In the genomic region with DNA sequence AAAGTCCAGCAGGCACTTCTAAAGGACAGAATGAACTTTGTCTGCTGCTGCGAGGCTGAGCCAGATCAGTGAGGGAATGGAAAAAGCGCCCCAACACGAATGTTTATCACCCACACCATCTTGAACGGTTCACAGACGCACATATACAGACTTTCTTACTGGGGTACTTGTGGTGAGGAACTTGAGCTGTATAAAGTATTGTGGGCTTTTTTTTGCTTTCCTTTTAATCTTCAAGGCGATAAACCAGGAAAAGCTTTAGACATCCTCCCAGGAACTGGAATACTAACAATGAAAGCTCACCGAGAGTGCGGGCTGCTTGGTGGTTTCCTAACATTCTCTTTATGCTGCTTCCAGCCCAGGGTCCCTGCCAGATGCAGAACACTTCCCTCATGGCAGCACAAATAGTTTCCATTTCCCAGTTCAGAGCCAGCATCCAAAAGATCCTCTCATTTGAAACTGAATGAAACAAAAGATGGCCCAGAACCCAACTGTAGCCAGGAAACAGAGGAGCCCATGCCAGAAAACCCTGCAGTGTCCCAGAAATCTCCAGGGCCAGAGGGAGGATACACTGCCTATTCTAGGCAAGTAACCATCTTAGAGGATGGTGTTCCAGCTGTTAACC, we compare ENCODE assay signal across 9 mouse cellular contexts. TPM values are rescaled to one million over a fixed set of nuclear protein-coding genes. Genes with fewer than 3 reads are reported as not detected.
DNase-seq lines count a peak whose midpoint lies in the region; ATAC-seq and TF ChIP-seq lines count a peak whose summit lies in the region.
"Had no signal": no experiment of that assay in that cellular context is flagged by ENCODE, and none has a peak within 500 bp of the region (broad histone marks: within the 10 kb centered on the region; RNA-seq: fewer than 3 reads in every experiment).

No protein-coding gene starts in this region.

- DNase-seq in adrenal gland, adult 2 months: peak; percentile 9
- DNase-seq in adrenal gland, postnatal 25 days: no peak
- peak; percentile 9 for DNase-seq in ovary, postnatal 36 days (ENCODE audit: low spot score)
- DNase-seq in ovary, postnatal 10 days (ENCODE audit: low spot score): no peak
- peak; percentile 46 for DNase-seq in heart, postnatal 0 days (ENCODE audit: low spot score)
- DNase-seq in layer of hippocampus, postnatal 10 days (ENCODE audit: low spot score in 2 of 2): peak; percentile 53 to 60
- DNase-seq in spleen, adult 12 weeks (ENCODE audit: low spot score): no peak

- H3K4me2 ChIP-seq in heart, postnatal 0 days (ENCODE audit: low read depth, low read length): peak overlapping the region; percentile 28
- H3K4me2 ChIP-seq: liver, embryonic 15.5 days had no signal

- WGBS in heart, postnatal 0 days: 31% methylated on average over 8 of the region's 8 CpGs

- no peaks in the 10 kb centered on the region for H3K36me3 ChIP-seq in heart, postnatal 0 days (replicated peaks; ENCODE audit: control insufficient read depth, insufficient read depth, low read length)
- H3K36me3 ChIP-seq: liver, embryonic 15.5 days had no signal

- peaks cover 11% of the 10 kb centered on the region; the same call in 1 of the 2 replicates for H3K4me1 ChIP-seq in heart, postnatal 0 days (ENCODE audit: control insufficient read depth, insufficient read depth)

- H3K27me3 ChIP-seq in heart, postnatal 0 days (ENCODE audit: control insufficient read depth, insufficient read depth, low read length): no peaks in the 10 kb centered on the region
- H3K27me3 ChIP-seq: liver, embryonic 15.5 days had no signal

- no peak for TF ChIP-seq CTCF in heart, postnatal 0 days (IDR thresholded peaks at IDR 0.05; ENCODE audit: low read depth)

- no peak overlapping the region for H3K9ac ChIP-seq in heart, postnatal 0 days (replicated peaks; ENCODE audit: low read depth, low read length)
- H3K9ac ChIP-seq: liver, embryonic 15.5 days had no signal

- no peak overlapping the region for H3K4me3 ChIP-seq in heart, postnatal 0 days (ENCODE audit: low read depth, low read length)
- H3K4me3 ChIP-seq: liver, embryonic 15.5 days had no signal

- H3K27ac ChIP-seq in heart, postnatal 0 days (ENCODE audit: low read depth): peak overlapping the region; percentile 49
- H3K27ac ChIP-seq: liver, embryonic 15.5 days had no signal

- ATAC-seq in heart, postnatal 0 days (ENCODE audit: insufficient read depth, low read depth): peak; percentile 73
- ATAC-seq in megakaryocyte, adult 5-6 weeks (ENCODE audit: poor library complexity, severe bottlenecking): peak; percentile 39

- peak; percentile 51; the same call in 1 of the 2 replicates for TF ChIP-seq EP300 in heart, postnatal 0 days (IDR thresholded peaks at IDR 0.05; ENCODE audit: low read depth)

- no peaks in the 10 kb centered on the region for H3K9me3 ChIP-seq in heart, postnatal 0 days (replicated peaks; ENCODE audit: control insufficient read depth, low read length)
- H3K9me3 ChIP-seq: liver, embryonic 15.5 days had no signal

RNA-seq across cellular contexts. Expression of a gene that starts 43.3 kb away (rescaled TPM):
- 1 to 10 TPM; 5.0 to 5.8 TPM for total RNA-seq in adrenal gland, adult 2 months (2021)
- 1.5 and 1.7 TPM in 2 replicates for polyA plus RNA-seq in adrenal gland, adult 2 months (2012; rRNA removed)
- total RNA-seq in adrenal gland, postnatal 25 days (2021): 6.2 and 6.6 TPM in 2 replicates
- 12.9 and 14.3 TPM in 2 replicates for total RNA-seq in heart, postnatal 0 days (2014; rRNA removed; ENCODE audit: low replicate concordance)
- polyA plus RNA-seq in heart, postnatal 0 days (2015; fragmentation: Nextera tagmentation; extraction: Ambion mirVana): 4.1 and 5.5 TPM in 2 replicates
- 10 to 100 TPM; 28.8 to 29.0 TPM for total RNA-seq in layer of hippocampus, postnatal 10 days (2021)
- total RNA-seq in megakaryocyte, adult 5-6 weeks (2015): 17.3 and 20.8 TPM in 2 replicates
- total RNA-seq in megakaryocyte, adult 5-6 weeks (2017): 15.8 and 16.3 TPM in 2 replicates

Comparison
In these comparisons a context has a peak if more than half of its experiments do, and no peak if none do; other contexts are left out.
1. DNase-seq: peak in adrenal gland, adult 2 months (single experiment), ovary, postnatal 36 days (single experiment), heart, postnatal 0 days (single experiment) and layer of hippocampus, postnatal 10 days (2 of 2); none in adrenal gland, postnatal 25 days (single experiment), ovary, postnatal 10 days (single experiment) and spleen, adult 12 weeks (single experiment).